Mouse (Mus musculus) limb, embryonic 13.5 days (tissue): ENCODE measurements around the gene B3gat3. TPM values are rescaled to one million over a fixed set of nuclear protein-coding genes. Genes with fewer than 3 reads are reported as not detected.

ENCODE experiments used
- ATAC-seq: fragments of 200-750 bp; cut with Nextera tagmentation; 2 replicates; pipeline ENCODE4 v1.8.0; 2017; ENCODE audit warnings: low read depth, moderate number of reproducible peaks, moderate TSS enrichment; ENCODE audit not compliant: low FRiP score
- H3K27ac ChIP-seq: fragments of 300-500 bp; sonication (generic); 2 replicates; pipeline ENCODE4 v1.5.1; 2015; ENCODE audit warnings: inconsistent platforms, mild to moderate bottlenecking, moderate library complexity
- H3K27me3 ChIP-seq: fragments of 300-500 bp; sonication (generic); 2 replicates; pipeline ENCODE4 v1.6.1; 2015; ENCODE audit warnings: mild to moderate bottlenecking, inconsistent platforms
- H3K36me3 ChIP-seq: fragments of 300-500 bp; sonication (generic); 2 replicates; pipeline ENCODE4 v1.6.1; 2015; ENCODE audit warnings: inconsistent platforms, mild to moderate bottlenecking, moderate library complexity
- H3K4me1 ChIP-seq: fragments of 300-500 bp; sonication (generic); 2 replicates; pipeline ENCODE4 v1.6.1; 2015; ENCODE audit warnings: inconsistent platforms
- H3K4me2 ChIP-seq: fragments of 300-500 bp; sonication (generic); replicated peaks from 2 replicates; pipeline ENCODE4 v1.6.1; 2015; ENCODE audit warnings: inconsistent platforms, mild to moderate bottlenecking, moderate library complexity
- H3K4me3 ChIP-seq: fragments of 300-500 bp; sonication (generic); 2 replicates; pipeline ENCODE4 v1.5.1; 2015; ENCODE audit warnings: moderate library complexity, mild to moderate bottlenecking, inconsistent platforms
- H3K9ac ChIP-seq: fragments of 300-500 bp; sonication (generic); 2 replicates; pipeline ENCODE4 v1.6.1; 2015; ENCODE audit warnings: mild to moderate bottlenecking, inconsistent platforms
- H3K9me3 ChIP-seq: fragments of 300-500 bp; sonication (generic); 2 replicates; pipeline ENCODE4 v1.6.1; 2016; ENCODE audit warnings: inconsistent platforms
- WGBS: fragments of 180-500 bp; shearing (Covaris S2); methylation state at CpG from one replicate; pipeline ENCODE4 v1.1.7; 2015; 5-methylcytosine and 5-hydroxymethylcytosine counted together
- polyA plus RNA-seq: library from polyadenylated mRNA; unstranded; fragments of >200 nt; fragmentation: Nextera tagmentation; extraction: Ambion mirVana; gene quantifications from 2 replicates; pipeline ENCODE4 v1.2.1, GENCODE M21; 2015

Gene B3gat3
- polyA plus RNA-seq, 1 experiment from 2014 or later: 49.9 TPM

DNA sequence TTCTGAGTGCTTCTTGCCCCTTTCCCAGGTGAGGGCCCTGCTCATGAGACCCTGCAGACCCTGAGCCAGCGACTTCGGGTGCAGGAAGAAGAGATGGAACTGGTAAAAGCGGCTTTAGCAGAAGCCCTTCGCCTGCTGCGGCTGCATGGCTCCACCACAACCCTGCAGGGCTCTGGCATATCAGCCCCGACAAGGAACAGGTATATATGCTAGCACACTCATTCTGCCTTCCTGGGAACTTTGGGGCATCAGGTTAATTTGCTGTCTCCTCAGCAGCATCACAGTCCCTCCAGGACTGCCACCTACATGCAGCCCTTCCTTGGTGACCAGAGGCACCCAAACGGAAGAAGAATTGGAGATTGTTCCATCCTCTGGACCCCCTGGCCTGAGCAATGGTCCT lies 10.6 kb downstream of the B3gat3 start:
- Histone ChIP-seq H3K27ac (no peak overlapping the region), H3K4me2 (peak overlapping the region; percentile 72), H3K27me3 (no peaks in the 10 kb centered on the region), H3K4me3 (peak overlapping the region; percentile 80), H3K9me3 (no peaks in the 10 kb centered on the region), H3K9ac (peak overlapping the region; percentile 91), H3K36me3 (peaks cover 62% of the 10 kb centered on the region), H3K4me1 (peaks cover 11% of the 10 kb centered on the region)
- no peak for ATAC-seq
- WGBS: 73% methylated on average over 7 of the region's 7 CpGs

GRCm38 (mm10) chr19:8936736-8937135 lies 16.6 kb downstream of the B3gat3 start:
- Histone ChIP-seq H3K4me2 (no peak overlapping the region), H3K9ac (no peak overlapping the region), H3K4me3 (no peak overlapping the region), H3K27me3 (no peaks in the 10 kb centered on the region), H3K9me3 (no peaks in the 10 kb centered on the region), H3K4me1 (peaks cover 14% of the 10 kb centered on the region), H3K36me3 (peaks cover 71% of the 10 kb centered on the region), H3K27ac (no peak overlapping the region)
- no peak for ATAC-seq
- WGBS: 86% methylated on average over 2 of the region's 2 CpGs

- peak overlapping the region; percentile 100 for H3K9ac ChIP-seq
- no peaks in the 10 kb centered on the region for H3K9me3 ChIP-seq
- peaks cover 61% of the 10 kb centered on the region for H3K36me3 ChIP-seq
- H3K4me1 ChIP-seq: peaks cover 40% of the 10 kb centered on the region
- no peak for ATAC-seq
- H3K27ac ChIP-seq: peak overlapping the region; percentile 99; the same call in 1 of the 2 replicates
- H3K27me3 ChIP-seq: no peaks in the 10 kb centered on the region
- WGBS: 72% methylated on average over 15 of the region's 15 CpGs
- peak overlapping the region; percentile 73 for H3K4me2 ChIP-seq
- peak overlapping the region; percentile 97 for H3K4me3 ChIP-seq
These were observed 20.5 kb downstream of the B3gat3 start for GRCm38 (mm10) chr19:8940526-8941133.

GRCm38 (mm10) chr19:8941136-8941514 lies 21.0 kb downstream of the B3gat3 start:
- H3K4me1 ChIP-seq: peaks cover 40% of the 10 kb centered on the region
- H3K27me3 ChIP-seq: no peaks in the 10 kb centered on the region
- peak; percentile 25 for ATAC-seq
- 31% methylated on average over 10 of the region's 10 CpGs for WGBS
- peak overlapping the region; percentile 73 for H3K4me2 ChIP-seq
- peak overlapping the region; percentile 97 for H3K4me3 ChIP-seq
- H3K27ac ChIP-seq: peak overlapping the region; percentile 99
- peak overlapping the region; percentile 100 for H3K9ac ChIP-seq
- H3K9me3 ChIP-seq: no peaks in the 10 kb centered on the region
- H3K36me3 ChIP-seq: peaks cover 62% of the 10 kb centered on the region

GRCm38 (mm10) chr19:8941515-8942217 lies 21.5 kb downstream of the B3gat3 start, which contains the start of gene Mta2:
Gene Mta2 (plus strand): TSS chr19:8941875.
- peak within 1 kb of the TSS; percentile 97 for H3K4me3 ChIP-seq
- ATAC-seq: peak; percentile 91
- H3K36me3 ChIP-seq: peaks cover 62% of the 10 kb centered on the region
- WGBS: under 1% methylated on average over 64 of the region's 64 CpGs
- H3K4me2 ChIP-seq: peak within 1 kb of the TSS; percentile 73
- peak within 1 kb of the TSS; percentile 100 for H3K9ac ChIP-seq
- H3K4me1 ChIP-seq: peaks cover 40% of the 10 kb centered on the region
- no peaks in the 10 kb centered on the region for H3K9me3 ChIP-seq
- peak within 1 kb of the TSS; percentile 99 for H3K27ac ChIP-seq
- H3K27me3 ChIP-seq: no peaks in the 10 kb centered on the region

DNA sequence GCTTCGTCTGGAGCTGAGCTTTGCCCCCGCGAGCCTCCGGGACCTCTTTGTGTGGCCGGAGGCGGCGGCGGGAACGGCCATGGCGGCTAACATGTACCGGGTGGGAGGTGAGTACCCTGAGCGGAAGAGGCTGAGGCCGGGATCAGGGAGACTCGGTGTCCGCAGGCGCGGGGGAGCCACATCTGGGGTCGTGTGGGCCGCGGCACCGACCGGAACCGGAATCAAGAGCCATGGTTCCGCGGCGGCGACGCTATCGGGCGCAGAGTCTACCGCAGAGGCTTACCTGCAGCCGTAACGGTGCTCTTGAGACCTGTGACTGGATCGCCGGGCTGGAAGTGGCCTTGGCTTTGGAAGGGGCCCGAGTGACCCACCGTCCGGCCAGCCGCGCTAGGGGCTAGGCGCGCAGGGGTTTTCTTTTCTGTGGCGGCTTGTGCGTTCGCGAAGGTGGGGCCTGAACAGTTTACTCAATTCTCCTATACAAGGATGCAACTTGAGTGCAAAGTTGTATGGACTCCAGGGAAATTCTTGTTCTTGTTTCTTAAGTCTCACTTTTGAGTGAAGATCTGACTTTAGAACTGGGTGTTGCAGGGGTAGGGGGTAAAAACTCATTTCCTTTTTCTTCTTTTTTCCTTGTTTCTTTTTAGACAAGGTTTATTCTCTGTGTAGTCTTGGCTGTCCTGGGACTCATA lies 22.2 kb downstream of the B3gat3 start:
- Histone ChIP-seq H3K27ac (peak overlapping the region; percentile 99), H3K4me2 (peak overlapping the region; percentile 73), H3K36me3 (peaks cover 63% of the 10 kb centered on the region), H3K9me3 (no peaks in the 10 kb centered on the region), H3K9ac (peak overlapping the region; percentile 100), H3K4me3 (peak overlapping the region; percentile 97), H3K4me1 (peaks cover 40% of the 10 kb centered on the region), H3K27me3 (no peaks in the 10 kb centered on the region)
- peak; percentile 34 for ATAC-seq
- under 1% methylated on average over 46 of the region's 46 CpGs for WGBS

DNA sequence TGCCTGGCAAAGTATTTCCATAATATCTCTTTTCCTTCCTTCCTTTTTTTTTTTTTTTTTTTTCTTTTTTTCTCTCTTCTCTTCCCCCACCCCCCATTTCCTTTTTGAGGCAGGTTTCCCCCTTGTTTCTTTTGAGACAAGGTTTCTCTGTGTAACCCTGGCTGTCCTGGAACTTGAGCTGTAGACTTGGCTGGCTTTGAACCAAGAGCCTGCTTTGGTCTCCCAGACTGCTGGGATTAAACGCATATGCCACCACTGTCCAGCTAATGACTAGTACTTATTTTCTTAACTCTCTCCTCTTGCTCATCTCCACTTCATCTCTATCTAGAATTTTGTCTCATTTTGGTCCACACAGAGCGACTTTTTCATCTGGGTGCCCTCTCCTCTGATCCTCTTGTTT lies 22.9 kb downstream of the B3gat3 start:
- Histone ChIP-seq H3K9me3 (no peaks in the 10 kb centered on the region), H3K27ac (no peak overlapping the region), H3K27me3 (no peaks in the 10 kb centered on the region), H3K9ac (peak overlapping the region; percentile 100), H3K4me3 (peak overlapping the region; percentile 97), H3K4me1 (peaks cover 40% of the 10 kb centered on the region), H3K4me2 (peak overlapping the region; percentile 73), H3K36me3 (peaks cover 63% of the 10 kb centered on the region)
- WGBS: 61% methylated on average over 2 of the region's 2 CpGs
- no peak for ATAC-seq

GRCm38 (mm10) chr19:8944062-8944461 lies 23.9 kb downstream of the B3gat3 start:
- peak overlapping the region; percentile 97 for H3K4me3 ChIP-seq
- peaks cover 40% of the 10 kb centered on the region for H3K4me1 ChIP-seq
- no peaks in the 10 kb centered on the region for H3K9me3 ChIP-seq
- no peaks in the 10 kb centered on the region for H3K27me3 ChIP-seq
- ATAC-seq: no peak
- peak overlapping the region; percentile 63; the same call in 1 of the 2 replicates for H3K27ac ChIP-seq
- WGBS: 54% methylated on average over 5 of the region's 5 CpGs
- peaks cover 63% of the 10 kb centered on the region for H3K36me3 ChIP-seq
- H3K9ac ChIP-seq: peak overlapping the region; percentile 100; the same call in 1 of the 2 replicates
- H3K4me2 ChIP-seq: peak overlapping the region; percentile 73

- no peaks in the 10 kb centered on the region for H3K9me3 ChIP-seq
- no peak overlapping the region for H3K27ac ChIP-seq
- H3K27me3 ChIP-seq: no peaks in the 10 kb centered on the region
- peak overlapping the region; percentile 73 for H3K4me2 ChIP-seq
- WGBS: 29% methylated on average over 5 of the region's 5 CpGs
- peak overlapping the region; percentile 97 for H3K4me3 ChIP-seq
- ATAC-seq: no peak
- H3K36me3 ChIP-seq: peaks cover 63% of the 10 kb centered on the region
- H3K4me1 ChIP-seq: peaks cover 40% of the 10 kb centered on the region
- H3K9ac ChIP-seq: peak overlapping the region; percentile 61
These were observed 24.6 kb downstream of the B3gat3 start for GRCm38 (mm10) chr19:8944750-8945149.

DNA sequence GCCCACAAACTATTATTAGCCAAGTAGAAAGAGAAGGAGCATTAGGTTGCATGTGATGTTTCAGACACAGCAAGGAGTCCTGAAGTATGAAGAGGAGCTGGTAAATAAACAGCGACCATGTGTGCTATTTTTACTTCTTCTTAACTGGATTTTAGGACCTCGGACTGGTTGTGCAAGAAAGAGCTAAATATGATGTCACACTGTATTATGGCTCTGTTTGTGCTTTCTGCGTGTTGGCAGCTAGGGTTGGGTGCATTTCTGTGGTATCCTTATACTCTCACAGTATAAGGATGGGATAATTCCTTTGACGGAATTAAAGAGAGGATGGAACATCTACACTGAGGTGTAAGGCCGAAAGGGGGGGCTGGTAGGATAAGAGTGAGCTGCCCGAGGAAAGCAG lies 25.1 kb downstream of the B3gat3 start:
- peak overlapping the region; percentile 61 for H3K9ac ChIP-seq
- peaks cover 68% of the 10 kb centered on the region for H3K36me3 ChIP-seq
- H3K9me3 ChIP-seq: no peaks in the 10 kb centered on the region
- peak overlapping the region; percentile 97 for H3K4me3 ChIP-seq
- peak overlapping the region; percentile 73 for H3K4me2 ChIP-seq
- no peak for ATAC-seq
- 83% methylated on average over 6 of the region's 6 CpGs for WGBS
- H3K27me3 ChIP-seq: no peaks in the 10 kb centered on the region
- H3K27ac ChIP-seq: no peak overlapping the region; the same call in 1 of the 2 replicates
- H3K4me1 ChIP-seq: peaks cover 38% of the 10 kb centered on the region

GRCm38 (mm10) chr19:8946929-8947328 lies 26.8 kb downstream of the B3gat3 start:
- 85% methylated on average over 7 of the region's 7 CpGs for WGBS

GRCm38 (mm10) chr19:8950190-8950589 lies 30.0 kb downstream of the B3gat3 start:
- no peak for ATAC-seq
- Histone ChIP-seq H3K9me3 (no peaks in the 10 kb centered on the region), H3K36me3 (peaks cover 76% of the 10 kb centered on the region), H3K9ac (no peak overlapping the region), H3K4me3 (no peak overlapping the region), H3K27me3 (no peaks in the 10 kb centered on the region), H3K4me1 (peaks cover 27% of the 10 kb centered on the region), H3K27ac (no peak overlapping the region), H3K4me2 (no peak overlapping the region)
- 92% methylated on average over 5 of the region's 5 CpGs for whole genome bisulfite sequencing

More at GRCm38 (mm10) chr19:8946929-8947328, 26.8 kb downstream of the B3gat3 start:
- no peak for ATAC-seq
- Histone ChIP-seq H3K27ac (no peak overlapping the region), H3K4me2 (no peak overlapping the region), H3K36me3 (peaks cover 85% of the 10 kb centered on the region), H3K9me3 (no peaks in the 10 kb centered on the region), H3K9ac (no peak overlapping the region), H3K27me3 (no peaks in the 10 kb centered on the region), H3K4me3 (no peak overlapping the region), H3K4me1 (peaks cover 26% of the 10 kb centered on the region)
